Mouse (Mus musculus) right cerebral cortex, postnatal 10 days (tissue): ENCODE measurements around the gene Mapk8ip3.

Experiments used
- DNase-seq, 2 experiments: peaks; one replicate each; pipeline ENCODE4 v3.0.0; 2021; ENCODE audit warnings: low spot score in 2 of 2

Gene Mapk8ip3

GRCm38 (mm10) chr17:24885356-24886133, 51.2 kb downstream of the Mapk8ip3 start:
- peak in 1 of 2 experiments; percentile 63 for DNase-seq

GRCm38 (mm10) chr17:24884391-24884790, 52.4 kb downstream of the Mapk8ip3 start:
- DNase-seq: no peak

DNA sequence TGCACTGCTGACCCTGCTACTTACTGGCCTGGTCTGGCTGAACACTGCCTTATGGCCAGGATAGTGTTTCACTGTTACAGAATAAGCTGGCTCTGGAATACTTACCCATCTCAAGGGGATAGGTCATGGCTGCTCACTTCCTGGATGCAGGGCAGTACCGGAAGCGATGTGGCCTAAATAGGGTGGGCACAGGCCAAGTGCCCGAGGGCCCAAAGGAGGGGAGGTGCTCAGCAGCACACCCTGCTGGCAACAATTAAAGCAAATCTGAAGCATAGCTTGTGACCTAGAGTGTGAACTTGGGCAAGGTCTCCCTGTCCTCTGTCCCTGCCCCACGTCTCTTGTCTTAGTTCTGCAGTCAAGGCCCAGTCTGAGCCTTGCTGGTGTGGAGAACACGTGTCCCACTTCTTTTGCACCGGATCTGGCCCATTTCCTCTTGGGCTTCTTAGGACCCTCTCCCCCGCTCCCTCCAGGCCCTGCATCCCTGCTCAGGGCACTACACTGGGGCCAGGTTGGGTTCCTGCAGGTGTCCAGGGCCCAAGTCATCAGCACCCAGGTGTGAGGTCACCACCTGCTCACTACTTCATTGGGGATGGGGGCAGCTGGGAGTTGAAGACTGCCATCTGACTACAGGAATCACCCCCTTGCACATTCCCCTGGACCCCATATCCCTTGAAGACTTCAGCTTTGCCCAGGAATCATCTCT, 54.9 kb downstream of the Mapk8ip3 start:
- no peak for DNase-seq

- no peak for DNase-seq
Observed at GRCm38 (mm10) chr17:24878531-24878930, 58.2 kb downstream of the Mapk8ip3 start.

GRCm38 (mm10) chr17:24878117-24878397, 58.7 kb downstream of the Mapk8ip3 start:
- DNase-seq: no peak

GRCm38 (mm10) chr17:24877336-24878116, 59.3 kb downstream of the Mapk8ip3 start:
- no peak for DNase-seq

DNA sequence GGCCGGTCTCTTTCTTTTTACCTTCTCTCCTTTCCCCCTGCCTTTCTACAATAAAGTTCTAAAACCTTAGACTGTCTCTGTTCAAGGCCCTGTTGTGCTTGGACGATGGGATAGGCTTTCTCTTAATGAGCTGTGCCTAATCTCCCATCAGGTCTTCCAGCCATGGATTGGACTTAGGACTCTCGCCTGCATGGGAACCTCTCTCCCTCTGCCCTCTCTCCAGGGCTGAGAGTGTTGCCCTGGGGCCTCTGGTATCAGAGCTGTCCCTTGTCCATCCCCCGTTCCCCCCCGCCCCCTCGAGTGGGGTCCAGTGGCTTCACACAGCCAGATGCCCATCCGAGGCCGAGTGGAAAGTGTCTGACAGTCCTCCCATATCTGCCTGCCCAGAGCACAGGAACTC, 61.8 kb downstream of the Mapk8ip3 start:
- DNase-seq: no peak

DNA sequence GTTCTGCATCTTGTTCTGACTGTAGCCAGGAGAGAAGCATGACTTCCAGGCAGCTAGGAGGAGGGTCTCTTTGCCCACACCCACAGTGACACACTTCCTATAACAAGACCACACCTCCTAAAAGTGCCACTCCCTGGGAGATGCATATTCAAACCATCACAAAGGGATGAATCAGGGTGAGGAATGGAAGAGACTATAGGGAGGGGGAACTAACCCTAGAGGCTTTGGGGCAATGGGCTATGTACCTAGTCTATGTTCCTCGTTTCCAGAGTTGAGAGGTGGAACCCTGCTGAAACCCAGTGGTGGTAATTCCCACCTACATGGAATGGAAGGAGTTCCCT, 62.4 kb downstream of the Mapk8ip3 start:
- no peak for DNase-seq

DNA sequence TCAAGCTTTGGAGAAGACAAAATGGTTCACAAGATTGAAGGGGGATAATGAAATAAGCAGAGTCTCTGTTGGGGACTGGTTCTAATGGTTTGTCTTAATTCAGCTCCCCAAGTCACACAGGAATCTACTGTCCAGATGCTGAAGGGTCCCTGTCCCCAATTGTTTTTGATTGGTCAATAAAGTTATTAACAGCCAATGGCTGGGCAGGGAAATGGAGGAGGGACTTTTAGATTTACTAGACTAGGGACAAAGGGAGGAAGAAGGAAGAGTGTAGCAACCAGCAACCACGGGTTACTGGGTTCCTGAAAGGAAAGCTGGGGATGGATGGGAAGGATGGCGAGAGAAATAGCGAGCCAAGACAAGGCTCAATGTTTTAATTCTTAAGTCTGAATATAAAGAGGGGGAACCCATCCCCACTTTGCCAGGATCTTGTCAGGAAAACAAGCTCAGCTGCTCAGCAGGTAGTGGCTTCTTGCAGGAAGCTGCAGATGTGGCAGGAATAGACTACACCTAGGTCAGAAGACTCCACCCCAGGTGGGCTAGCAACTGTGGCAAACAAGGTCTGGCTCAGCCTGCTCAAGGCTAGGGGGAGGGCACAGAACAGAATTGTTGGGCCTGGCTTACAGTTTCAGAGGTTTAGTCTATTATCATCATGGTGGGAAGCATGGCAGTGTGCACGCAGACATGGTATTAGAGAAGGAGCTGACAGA, 62.9 kb downstream of the Mapk8ip3 start:
- DNase-seq: no peak

GRCm38 (mm10) chr17:24867914-24868313, 68.9 kb downstream of the Mapk8ip3 start:
- no peak for DNase-seq

- no peak for DNase-seq
Observed at GRCm38 (mm10) chr17:24865776-24866175, 71.0 kb downstream of the Mapk8ip3 start, which contains the start of gene Igfals. Igfals (plus strand) TSS chr17:24865997.

DNA sequence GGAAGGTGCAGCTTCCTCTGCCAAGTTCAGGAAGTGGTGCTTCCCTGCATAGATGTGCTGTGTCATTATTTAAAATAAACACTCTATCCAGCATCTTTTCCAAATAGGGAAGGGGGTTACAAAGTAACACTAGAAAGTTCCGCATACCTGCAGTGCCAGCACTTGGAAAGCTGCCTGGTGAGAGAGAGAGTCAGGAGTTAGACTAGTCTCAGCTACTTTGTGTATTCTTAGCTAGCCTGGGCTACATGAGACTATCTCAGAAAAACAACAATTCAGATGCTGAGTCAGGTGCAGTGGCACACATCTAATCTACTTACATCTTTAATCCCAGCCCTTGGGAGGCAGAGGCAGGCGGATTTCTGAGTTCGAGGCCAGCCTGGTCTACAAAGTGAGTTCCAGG, 75.0 kb downstream of the Mapk8ip3 start:
- no peak for DNase-seq

GRCm38 (mm10) chr17:24860076-24860475, 76.7 kb downstream of the Mapk8ip3 start:
- DNase-seq: peak in 1 of 2 experiments; percentile 18

- DNase-seq: no peak
Observed at GRCm38 (mm10) chr17:24858967-24859366, 77.8 kb downstream of the Mapk8ip3 start.

GRCm38 (mm10) chr17:24857831-24858470, 78.8 kb downstream of the Mapk8ip3 start:
- DNase-seq: no peak

DNA sequence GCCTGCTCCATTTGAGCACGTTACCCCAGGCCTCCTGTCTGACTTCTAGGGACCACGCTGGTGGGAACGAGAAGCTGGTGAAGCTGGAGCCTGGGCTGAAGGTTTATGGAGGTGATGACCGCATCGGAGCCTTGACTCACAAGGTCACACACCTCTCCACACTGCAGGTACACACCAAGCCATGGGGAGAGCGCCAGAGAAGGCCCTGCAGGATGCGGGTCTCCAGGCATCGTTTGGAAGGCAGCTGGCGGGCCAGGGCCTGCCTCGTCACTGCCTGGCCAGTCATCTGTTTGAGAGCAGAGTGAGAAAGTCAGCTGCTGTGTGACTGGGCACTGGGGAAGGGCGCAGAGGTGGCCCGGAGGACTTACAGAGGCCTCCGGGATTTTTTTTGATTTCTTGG, 80.2 kb downstream of the Mapk8ip3 start:
- no peak for DNase-seq

DNA sequence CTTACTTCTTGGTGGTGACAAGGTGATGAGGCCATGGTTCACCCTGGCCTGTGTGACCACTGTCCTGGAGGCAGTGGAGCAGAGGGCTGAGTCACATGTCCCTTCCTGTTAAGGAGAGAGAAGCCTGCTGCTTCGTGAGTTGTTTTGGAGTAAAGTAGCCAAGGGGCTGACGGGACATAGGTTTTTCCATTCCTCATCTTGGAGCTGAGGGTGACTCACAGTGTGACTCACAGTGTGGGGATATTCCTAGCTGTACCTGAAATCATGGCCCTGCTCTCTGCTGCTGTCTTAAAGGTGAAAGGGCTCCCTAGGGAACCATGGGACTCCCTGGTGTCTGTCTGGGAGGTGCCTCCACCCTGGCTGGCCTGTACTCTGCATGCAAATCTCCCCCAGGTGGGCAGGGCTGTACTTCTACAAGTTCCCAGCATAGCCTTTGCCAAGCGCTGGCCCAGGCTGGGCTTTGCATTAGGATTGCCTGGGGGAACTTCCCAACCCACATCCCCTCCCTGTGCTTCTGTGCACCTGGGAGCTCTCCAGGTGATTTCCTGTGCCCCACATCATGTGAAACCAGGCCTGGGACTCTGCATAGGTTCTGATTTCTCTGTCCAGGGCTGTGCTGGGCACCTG, 80.8 kb downstream of the Mapk8ip3 start:
- no peak for DNase-seq

DNA sequence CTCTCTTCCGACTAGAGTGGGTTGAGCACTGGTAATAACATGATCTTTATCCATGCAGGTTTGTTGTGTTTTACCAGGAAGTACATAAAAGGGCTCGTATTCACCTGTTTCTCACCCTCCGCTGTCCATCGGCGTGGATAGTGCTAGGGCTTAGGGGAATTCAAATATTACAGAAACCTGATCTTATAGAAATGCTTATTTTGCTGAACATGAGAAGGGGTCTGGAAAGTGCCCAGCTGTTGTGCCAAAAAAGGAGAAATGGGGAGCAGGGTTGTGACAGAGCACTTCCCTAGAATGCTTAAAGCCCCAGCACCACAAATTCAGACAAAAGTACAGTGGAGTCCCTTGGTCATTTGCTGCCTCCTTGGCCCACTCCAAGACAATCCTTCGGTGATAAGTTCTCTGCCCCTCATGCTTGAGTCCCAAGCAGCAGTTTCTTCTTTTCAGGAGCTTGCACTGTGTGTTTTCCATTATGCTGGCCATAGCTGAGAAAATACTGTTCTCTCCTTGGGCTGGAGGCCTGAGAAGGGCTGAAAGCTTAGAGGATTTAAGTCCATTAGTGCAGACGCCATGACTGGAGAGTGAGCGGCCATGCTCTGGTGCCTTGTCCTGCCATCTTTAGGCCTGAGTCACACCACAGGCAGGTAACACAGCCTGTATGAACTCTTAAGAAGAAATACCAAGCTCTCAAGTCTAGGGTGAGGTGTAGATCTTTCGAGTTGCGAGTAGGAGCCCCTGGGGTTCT, 85.2 kb downstream of the Mapk8ip3 start:
- no peak for DNase-seq

- DNase-seq: no peak
Observed at GRCm38 (mm10) chr17:24850773-24851127, 86.0 kb downstream of the Mapk8ip3 start.

DNA sequence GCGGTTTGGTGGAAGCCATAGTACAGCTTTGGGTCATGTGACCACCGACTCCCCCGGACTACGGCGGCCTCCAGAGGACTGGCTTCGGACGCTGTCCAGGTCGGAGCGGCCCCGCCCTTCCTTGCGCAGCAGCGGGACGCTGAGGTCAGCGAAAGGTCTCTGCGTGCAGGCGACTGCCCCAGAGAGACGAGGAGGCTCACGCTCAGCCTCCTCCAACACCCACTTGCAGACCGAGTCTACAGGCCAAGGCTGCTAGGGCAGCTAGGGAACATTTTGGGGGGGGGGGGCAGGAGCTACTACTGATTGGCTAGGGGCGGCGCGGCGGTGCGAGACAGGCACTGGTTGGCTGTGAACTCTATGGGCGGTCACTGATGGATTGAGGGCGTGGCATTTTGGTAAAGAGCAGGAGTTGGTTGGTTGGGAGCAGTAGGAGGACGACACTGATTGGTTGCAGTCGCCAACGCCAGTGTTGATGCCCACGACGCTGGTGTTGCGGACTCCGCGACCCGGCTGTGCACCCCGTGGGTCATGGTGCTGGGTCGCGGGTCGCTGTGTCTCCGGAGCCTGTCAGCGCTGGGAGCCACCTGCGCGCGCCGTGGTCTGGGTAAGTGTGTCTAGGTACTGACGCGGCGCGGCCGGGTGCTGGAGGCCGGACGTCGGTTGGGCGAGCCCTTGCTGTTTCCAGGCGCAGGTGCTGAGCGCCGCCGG, 86.6 kb downstream of the Mapk8ip3 start, which contains the start of gene Fahd1:
Gene Fahd1 (minus strand): TSS at position 300 of the 708 bp plus-strand sequence.
- DNase-seq: peak; percentile 98 to 99
